Mouse (Mus musculus): ENCODE data around the gene Zfp983. TPM values are rescaled to one million over a fixed set of nuclear protein-coding genes. Genes with fewer than 3 reads are reported as not detected.
"Not testable (repeated sequence)": the region's sequence is repeated elsewhere in the genome, so short reads cannot be mapped to it uniquely, and the experiment has no call there.

The Zfp983 gene
- total RNA-seq (2015) (6.8 and 10.6 TPM in 2 replicates), total RNA-seq (2017) (4.5 and 4.6 TPM in 2 replicates)

DNA sequence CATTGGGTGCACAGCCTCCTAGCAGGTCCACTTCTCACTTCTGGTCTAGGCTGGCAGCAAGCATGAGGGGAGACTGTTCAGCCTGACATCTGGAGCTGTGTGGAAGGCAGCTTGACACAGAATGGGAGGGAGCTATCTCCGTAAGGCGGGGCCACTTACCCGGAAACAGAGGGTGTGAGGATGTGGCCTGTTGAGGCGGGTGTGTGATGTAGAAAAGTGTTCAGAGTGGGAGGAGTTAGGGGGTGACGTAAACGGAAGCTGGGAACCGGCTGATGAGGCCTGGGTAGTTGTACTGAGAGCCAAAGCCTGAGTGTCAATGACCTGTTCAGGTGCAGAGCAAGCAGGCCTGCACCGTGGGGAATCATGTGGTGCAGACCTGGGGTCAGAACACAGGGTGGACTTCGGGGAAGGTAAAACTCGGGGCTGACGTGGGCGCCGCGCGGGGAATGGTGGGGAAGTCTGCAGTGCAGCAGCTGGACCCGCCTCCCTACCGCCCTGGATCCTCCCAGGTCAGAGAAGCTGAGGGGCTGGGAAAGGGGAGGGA lies at the start of gene Zfp983:
Gene Zfp983, plus strand, starts transcription at position 261 of the 544 bp plus-strand sequence.
- peak; percentile 96 for ATAC-seq (replicated peaks; ENCODE audit: poor library complexity)

DNA sequence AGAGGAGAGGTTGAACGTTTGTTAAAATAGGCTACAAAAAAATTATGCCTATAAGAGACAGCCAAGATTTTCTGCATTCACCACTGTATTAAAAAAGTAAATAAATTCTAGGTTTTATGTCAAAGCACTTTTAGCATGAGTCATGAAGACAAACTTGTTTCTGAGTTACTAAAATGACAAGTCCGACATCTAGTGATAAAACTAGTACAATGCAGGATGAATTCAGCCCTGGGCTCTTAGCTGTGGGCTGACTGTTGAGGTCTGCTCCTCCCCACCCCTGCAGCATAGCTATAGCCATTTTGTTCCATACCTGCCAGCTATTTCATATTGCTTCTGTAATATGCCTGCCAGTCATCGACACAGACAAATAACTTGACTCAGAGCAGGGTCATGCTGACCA lies 34.1 kb upstream of the Zfp983 start:
- ATAC-seq (replicated peaks; ENCODE audit: poor library complexity), result no peak

DNA sequence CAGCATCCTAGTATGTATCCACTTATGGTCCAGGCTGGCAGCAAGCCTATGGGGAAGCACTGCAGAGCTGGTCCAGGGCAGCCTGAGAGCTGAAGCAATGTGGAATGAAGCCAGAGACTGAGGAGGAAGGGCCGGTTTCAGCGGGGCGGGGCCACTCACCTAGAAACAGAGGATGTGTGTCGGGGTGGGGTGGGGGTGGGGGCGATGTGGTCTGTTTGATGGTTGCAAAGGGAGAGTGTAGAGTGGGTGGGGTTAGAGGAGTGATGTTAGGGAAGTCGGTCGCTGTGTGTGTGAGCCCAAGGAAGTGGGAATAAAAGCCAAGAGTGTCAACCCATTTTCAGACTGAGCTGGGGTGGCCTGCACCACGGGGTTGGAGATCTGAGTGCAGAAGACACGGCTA lies 33.1 kb upstream of the Zfp983 start:
- peak; percentile 86 for ATAC-seq (replicated peaks; ENCODE audit: poor library complexity)

DNA sequence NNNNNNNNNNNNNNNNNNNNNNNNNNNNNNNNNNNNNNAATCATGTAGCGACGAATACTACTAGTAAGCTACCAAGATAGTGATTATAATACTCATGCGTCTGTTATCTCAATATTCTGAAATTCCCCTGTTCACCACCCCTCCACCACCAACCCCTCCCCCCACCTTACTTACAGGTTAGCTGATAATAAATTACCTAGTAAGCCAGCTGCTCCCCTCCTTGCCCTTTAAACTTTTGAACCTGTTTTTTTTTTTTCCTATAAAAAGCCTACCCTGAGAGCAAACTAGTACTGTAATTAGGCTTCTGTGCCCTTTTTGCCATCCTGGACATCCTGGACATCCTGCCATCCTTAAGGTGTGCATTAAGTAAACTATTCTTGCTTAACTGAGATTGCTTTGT lies 26.8 kb upstream of the Zfp983 start:
- ATAC-seq (replicated peaks; ENCODE audit: poor library complexity), result no peak

DNA sequence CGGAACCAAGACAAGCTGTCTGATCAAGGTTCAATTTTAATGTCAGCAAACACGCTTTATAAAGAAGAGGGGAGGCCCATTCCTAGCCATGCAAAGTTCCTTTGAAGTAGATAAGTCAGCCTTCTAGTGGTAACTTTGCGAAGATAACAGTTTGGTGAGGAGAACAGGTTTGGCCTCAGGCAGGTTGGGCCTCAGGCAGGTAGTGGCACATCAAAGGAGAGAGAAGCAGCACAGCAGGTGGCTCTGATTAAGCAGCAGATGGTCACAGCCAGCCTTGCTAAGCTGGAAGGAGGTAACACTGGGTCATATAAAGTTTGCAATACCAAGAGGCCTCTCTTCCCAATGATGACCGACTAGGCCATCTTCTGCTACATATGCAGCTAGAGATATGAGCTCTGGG lies 14.7 kb upstream of the Zfp983 start:
- not testable (repeated sequence) for ATAC-seq (replicated peaks; ENCODE audit: poor library complexity)

DNA sequence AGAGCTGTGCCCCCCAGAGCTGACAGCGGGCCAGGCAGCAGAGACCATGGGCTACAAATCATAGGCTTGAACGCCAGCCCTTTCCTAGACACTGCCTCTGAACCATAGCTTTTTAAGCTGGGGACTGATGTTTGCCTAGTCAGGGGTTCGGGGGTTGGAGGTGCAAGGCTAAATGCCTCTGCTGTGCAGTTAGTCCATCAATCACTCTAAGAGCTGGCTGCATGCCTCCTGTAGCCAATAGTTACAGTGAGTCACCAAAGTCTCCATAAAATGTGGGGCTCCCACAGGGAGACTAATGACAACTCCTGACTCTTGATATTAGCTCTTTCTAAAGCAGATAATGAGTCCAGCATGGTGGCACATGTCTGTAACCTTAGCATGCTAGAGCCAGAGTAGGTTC lies 1.6 kb upstream of the Zfp983 start:
- no peak for ATAC-seq (replicated peaks; ENCODE audit: poor library complexity)

DNA sequence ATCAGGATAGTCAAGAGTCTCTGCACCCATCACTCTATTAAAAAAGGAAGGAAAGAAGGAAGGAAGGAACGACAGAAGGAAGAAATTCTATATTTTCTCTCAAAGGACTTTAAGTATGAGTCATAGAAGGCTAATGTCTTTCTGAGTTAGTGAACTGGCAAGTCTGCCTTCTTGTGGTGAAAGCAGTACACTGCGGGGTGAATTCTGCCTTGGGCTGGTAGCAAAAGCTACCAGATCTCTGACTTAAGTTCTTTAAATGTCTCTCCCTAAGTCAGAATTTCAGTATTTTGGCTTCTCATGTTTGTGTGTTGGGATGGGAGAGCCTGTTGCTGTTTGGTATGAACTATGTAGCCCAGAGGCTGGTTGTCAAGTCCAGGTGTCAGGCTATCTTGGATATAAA lies 488 bp upstream of the Zfp983 start:
- ATAC-seq (replicated peaks; ENCODE audit: poor library complexity), result peak; percentile 67

DNA sequence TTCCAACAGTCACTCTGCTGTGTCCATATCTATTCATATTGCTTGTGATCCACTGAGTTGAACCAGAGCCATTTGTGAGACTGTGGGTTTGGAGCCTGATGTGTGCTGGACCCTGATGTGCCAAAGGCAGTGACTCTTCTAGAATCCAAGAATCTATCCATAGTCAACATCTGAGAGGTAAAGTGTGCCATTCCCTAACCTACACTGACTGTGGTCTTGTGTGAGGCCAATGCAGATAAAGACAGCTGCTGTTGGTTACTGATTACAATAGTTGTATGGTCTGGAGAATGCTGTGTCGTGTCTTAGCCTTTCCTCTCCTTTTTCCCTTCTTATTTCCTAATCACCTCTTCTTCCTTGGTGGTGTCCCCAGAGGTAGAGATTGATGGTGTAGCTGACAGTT lies 28.4 kb downstream of the Zfp983 start:
- ATAC-seq (replicated peaks; ENCODE audit: poor library complexity), result peak; percentile 26

DNA sequence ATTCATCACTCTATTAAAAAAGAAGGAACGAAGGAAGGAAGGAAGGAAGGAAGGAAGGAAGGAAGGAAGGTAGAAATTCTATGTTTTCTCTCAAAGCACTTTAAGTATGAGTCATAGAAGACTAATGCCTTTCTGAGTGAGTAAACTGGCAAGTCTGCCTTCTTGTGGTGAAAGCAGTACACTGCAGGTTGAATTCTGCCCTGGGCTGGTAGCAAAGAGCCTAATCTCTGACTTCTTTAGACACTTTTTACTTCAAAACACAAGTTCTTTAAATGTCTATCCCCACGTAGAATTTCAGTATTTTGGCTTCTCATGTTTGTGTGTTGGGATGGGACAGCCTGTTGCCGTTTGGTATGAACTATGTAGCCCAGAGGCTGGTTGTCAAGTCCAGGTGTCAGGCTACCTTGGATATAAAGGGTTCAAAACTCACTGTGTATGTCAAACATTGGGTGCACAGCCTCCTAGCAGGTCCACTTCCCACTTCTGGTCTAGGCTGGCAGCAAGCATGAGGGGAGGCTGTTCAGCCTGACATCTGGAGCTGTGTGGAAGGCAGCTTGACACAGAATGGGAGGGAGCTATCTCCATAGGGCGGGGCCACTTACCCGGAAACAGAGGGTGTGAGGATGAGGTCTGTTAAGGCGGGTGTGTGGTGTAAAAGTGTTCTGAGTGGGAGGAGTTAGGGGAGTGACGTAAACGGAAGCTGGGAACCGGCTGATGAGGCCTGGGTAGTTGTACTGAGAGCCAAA lies 29.0 kb downstream of the Zfp983 start:
- peak; percentile 94 for ATAC-seq (replicated peaks; ENCODE audit: poor library complexity)

DNA sequence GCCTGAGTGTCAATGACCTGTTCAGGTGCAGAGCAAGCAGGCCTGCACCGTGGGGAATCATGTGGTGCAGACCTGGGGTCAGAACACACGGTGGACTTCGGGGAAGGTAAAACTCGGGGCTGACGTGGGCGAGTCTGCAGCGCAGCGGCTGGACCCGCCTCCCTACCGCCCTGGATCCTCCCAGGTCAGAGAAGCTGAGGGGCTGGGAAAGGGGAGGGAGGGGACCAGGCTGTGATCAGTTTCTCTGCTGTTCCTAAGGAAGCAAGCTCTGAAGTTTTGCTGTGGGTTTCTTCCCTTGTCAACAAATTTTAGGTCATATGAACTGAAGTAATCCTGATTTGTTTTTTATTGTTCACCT lies 29.6 kb downstream of the Zfp983 start:
- peak; percentile 65 for ATAC-seq (replicated peaks; ENCODE audit: poor library complexity)

DNA sequence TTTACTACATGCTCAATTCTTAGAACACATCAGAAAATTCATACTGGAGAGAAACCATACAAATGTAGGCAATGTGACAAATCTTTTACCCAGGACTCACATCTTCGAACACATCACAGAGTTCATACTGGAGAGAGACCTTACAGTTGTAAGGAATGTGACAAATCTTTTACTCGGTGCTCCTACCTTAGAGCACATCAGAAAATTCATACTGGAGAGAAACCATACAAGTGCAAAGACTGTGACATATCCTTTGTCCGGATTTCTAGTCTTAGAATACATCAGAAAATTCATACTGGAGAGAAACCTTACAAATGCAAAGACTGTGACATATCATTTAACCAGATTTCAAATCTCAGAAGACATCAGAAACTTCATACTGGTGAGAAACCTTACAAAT lies 41.1 kb downstream of the Zfp983 start, which contains the start of gene Gm10226:
Gene Gm10226, plus strand, starts transcription at position 301 of the 400 bp plus-strand sequence.
- no peak for ATAC-seq (replicated peaks; ENCODE audit: poor library complexity)

DNA sequence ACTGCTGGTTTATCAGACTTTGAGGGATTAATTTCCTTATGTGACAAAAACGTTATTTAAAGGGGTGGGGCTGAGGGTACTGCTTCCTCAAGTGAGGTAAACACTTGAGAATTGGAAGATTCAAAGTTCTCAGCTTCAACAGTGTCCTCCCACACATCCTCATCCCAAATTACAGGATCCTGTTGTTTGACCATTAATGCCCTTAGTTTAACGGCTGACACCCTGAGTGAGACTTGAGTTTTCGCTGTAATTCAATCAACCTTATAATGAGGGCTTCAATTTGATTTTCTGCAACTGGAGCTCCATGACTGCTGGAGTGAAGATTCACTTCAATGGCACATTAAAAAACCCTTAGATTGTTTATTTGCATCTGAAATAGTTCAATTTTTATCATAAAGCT lies 42.9 kb downstream of the Zfp983 start:
- no peak for ATAC-seq (replicated peaks; ENCODE audit: poor library complexity)

DNA sequence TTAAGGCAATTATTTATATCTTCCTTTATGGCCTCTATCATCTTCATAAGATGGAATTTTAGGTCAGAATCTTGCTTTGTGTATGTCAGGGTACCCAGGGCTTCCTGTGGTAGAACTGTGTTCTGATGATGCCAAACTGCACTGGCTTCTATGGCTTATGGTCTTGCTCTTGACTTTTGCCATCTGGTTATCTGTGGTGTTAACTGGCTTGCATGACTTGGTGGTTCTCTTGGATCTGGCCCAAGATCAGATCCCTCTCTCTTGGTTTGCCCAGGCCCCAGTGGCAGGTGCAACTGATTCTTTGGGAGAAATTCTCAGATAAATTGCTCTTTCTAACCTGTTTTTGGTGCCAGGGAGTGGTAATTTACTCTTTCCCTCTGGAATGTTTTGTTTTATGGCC lies 45.6 kb downstream of the Zfp983 start:
- peak; percentile 58 for ATAC-seq (replicated peaks; ENCODE audit: poor library complexity)

DNA sequence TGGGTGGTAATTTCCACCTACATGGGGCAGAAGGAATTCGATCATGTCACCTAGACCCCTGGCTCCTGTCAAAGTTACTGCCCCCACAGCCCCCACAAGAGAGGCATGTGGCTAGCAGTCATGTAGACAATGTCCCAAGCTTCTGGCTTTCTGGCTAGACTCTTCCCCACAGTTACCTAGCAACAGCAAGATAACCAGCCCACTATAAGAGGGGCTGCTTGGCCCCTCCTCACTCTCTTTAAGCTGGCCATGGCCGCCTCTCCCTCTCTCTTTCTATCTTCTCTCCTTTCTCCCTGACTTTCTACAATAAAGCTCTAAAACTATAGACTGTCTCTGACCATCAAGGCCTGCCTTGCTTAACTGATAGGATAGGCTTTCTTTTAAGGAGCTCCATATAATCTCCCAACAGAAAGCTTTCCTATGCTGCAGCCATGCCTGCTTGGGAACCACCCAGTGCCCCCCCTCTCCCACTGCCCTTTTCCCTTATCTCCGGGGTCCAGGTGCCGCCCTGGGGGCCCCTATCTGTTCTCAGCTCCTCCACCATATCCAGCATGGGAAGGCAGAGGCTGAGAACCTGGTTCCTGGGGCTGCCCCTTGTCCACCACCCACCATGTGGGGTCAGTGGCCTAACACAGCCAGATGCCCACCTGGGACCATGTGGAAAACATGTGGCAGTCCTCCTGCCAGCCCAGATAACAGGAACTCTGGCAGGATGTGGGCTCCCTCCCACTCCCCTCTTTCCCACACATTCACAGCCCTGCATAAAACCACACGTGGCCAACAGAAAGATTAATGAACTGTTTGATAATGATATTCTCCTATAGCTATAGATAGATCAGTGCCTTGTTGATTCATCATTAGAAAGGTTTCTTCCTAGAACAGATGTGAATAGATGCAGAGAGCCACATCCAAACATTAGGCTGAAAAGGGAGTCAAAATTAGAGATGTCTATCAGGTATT lies 52.1 kb downstream of the Zfp983 start:
- ATAC-seq (replicated peaks; ENCODE audit: poor library complexity), result peak; percentile 69

DNA sequence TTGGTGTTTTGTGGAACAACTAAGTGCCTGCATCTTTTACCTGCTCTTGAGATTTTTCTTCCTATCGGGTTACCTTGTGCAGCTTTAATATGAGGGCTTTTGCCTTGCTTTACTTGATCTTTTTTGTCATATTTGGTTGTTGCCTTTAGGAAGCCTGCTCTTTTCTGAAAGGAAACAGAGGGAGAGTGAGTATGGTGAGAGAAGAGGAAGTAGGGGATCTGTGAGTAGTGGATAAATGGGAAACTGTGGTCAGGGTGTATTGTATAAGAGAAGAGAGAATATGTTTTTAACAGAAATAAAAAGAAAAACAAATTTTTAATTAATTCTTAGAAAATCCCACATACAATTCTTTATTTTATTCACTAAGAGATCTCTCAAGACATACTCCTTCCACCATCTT lies 53.0 kb downstream of the Zfp983 start:
- ATAC-seq (replicated peaks; ENCODE audit: poor library complexity), result peak; percentile 62

DNA sequence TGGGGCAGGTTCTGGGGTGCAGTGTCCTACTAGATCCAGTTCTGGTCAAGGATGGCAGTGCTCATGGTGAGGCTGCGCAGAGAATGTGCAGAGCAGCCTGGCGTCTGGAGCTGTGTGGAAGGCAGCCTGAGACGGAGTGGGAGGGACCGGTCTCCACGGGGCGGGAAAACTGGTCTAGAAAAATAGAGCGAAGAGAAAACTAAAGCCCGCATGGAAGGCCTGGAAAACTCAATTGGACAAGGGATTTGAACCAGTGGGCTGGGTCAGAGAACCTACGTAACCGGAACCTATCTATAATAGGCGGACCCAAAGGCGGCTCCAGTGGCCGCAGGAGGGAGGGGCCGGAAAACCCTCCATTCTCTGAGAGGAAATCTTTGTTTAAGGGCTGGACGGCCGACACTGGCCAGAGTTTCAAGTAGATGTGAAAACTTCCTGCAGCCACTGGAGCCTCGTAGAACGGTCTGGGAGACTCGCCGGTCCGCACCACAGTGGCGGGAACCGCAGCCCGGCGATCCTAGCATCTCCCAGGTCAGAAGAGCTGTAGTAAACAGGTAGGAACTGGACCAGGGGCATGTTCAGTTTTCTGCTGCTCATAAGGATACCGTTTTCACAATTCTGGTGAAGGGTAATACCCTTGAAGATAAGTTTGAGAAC lies 57.0 kb downstream of the Zfp983 start, which contains the start of gene Zfp760:
Gene Zfp760, plus strand, starts transcription at position 399 of the 654 bp plus-strand sequence.
- ATAC-seq (replicated peaks; ENCODE audit: poor library complexity), result peak; percentile 80

DNA sequence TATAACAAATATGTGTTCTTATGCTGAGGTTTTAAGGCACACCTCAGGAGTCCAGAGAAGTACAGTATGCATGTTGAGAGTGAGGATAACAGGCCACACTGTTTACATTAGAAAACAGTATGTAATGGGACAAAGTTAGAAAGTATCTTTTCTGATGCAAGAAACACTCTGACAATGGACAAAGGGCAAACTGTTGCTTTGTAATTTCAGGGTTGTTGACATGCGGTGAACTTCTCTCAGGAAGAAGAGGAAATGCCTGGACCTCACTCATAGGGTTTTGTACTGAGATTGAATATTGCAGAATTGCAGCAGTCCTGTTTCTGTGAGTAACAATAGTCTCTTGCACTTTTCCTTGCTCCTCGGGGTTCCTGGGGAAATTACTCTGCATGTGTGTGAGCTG lies 58.0 kb downstream of the Zfp983 start:
- peak; percentile 38 for ATAC-seq (replicated peaks; ENCODE audit: poor library complexity)

Data from megakaryocyte progenitor cell, adult 5-6 weeks (primary cell).